Mouse (Mus musculus) intestine, postnatal 0 days (tissue): ENCODE data around the gene Coro2b. TPM values are rescaled to one million over a fixed set of nuclear protein-coding genes. Genes with fewer than 3 reads are reported as not detected.

Experiments used
- ATAC-seq: fragments of 200-750 bp; cut with Nextera tagmentation; 2 replicates; pipeline ENCODE4 v1.8.0; 2017; ENCODE audit warnings: mild to moderate bottlenecking, moderate TSS enrichment, moderate library complexity
- H3K27ac ChIP-seq: fragments of 300-500 bp; sonication (generic); 2 replicates; pipeline ENCODE4 v1.5.1; 2014; ENCODE audit warnings: mild to moderate bottlenecking, low read depth, low read length, moderate library complexity
- H3K27me3 ChIP-seq: fragments of 300-500 bp; sonication (generic); replicated peaks from 2 replicates; pipeline ENCODE4 v1.6.1; 2014; ENCODE audit warnings: low read length, mixed read lengths; ENCODE audit not compliant: control insufficient read depth, insufficient read depth
- H3K36me3 ChIP-seq: fragments of 300-500 bp; sonication (generic); 2 replicates; pipeline ENCODE4 v1.6.1; 2014; ENCODE audit warnings: mild to moderate bottlenecking, moderate library complexity; ENCODE audit not compliant: control insufficient read depth, insufficient read depth
- H3K4me1 ChIP-seq: fragments of 300-500 bp; sonication (generic); replicated peaks from 2 replicates; pipeline ENCODE4 v1.6.1; 2014; ENCODE audit warnings: antibody characterized with exemption, low read length, mixed read lengths; ENCODE audit not compliant: control insufficient read depth, insufficient read depth
- H3K4me2 ChIP-seq: fragments of 300-500 bp; sonication (generic); replicated peaks from 2 replicates; pipeline ENCODE4 v1.6.1; 2014; ENCODE audit warnings: low read depth, mild to moderate bottlenecking, moderate library complexity
- H3K4me3 ChIP-seq: fragments of 300-500 bp; sonication (generic); 2 replicates; pipeline ENCODE4 v1.5.1; 2014; ENCODE audit warnings: low read depth, low read length
- H3K9ac ChIP-seq: fragments of 300-500 bp; sonication (generic); 2 replicates; pipeline ENCODE4 v1.6.1; 2014; ENCODE audit warnings: mild to moderate bottlenecking, low read depth, low read length
- H3K9me3 ChIP-seq: fragments of 300-500 bp; sonication (generic); 2 replicates; pipeline ENCODE4 v1.6.1; 2016; ENCODE audit warnings: mixed run types; ENCODE audit not compliant: control insufficient read depth
- CTCF ChIP-seq: sonication (generic); IDR thresholded peaks from 2 replicates; pipeline ENCODE4 v1.5.1; 2016; ENCODE audit warnings: low read depth, mild to moderate bottlenecking, control low read depth, antibody characterized with exemption, moderate library complexity
- WGBS: fragments of 180-500 bp; shearing (Covaris S2); extraction: QIAGEN DNeasy Blood & Tissue Kit; methylation state at CpG from one replicate; pipeline ENCODE4 v1.1.7; 2014; 5-methylcytosine and 5-hydroxymethylcytosine counted together
- polyA plus RNA-seq: library from polyadenylated mRNA; unstranded; fragments of >200 nt; fragmentation: Nextera tagmentation; extraction: Ambion mirVana; gene quantifications from 2 replicates; pipeline ENCODE4 v1.2.1, GENCODE M21; 2015

The Coro2b gene
- polyA plus RNA-seq, 1 experiment from 2014 or later, result 2.9 TPM

- no peaks in the 10 kb centered on the region for H3K4me1 ChIP-seq
These were observed 16.6 kb upstream of the Coro2b start for GRCm38 (mm10) chr9:62553366-62553940.

GRCm38 (mm10) chr9:62551531-62551930, 14.7 kb upstream of the Coro2b start:
- Histone ChIP-seq H3K4me3 (no peak overlapping the region), H3K9ac (no peak overlapping the region), H3K27ac (no peak overlapping the region), H3K27me3 (no peaks in the 10 kb centered on the region), H3K4me1 (no peaks in the 10 kb centered on the region), H3K9me3 (no peaks in the 10 kb centered on the region), H3K4me2 (no peak overlapping the region), H3K36me3 (no peaks in the 10 kb centered on the region)
- 91% methylated on average over 3 of the region's 3 CpGs for WGBS
- TF ChIP-seq CTCF, result no peak
- no peak for ATAC-seq

More at GRCm38 (mm10) chr9:62553366-62553940, 16.6 kb upstream of the Coro2b start:
- ATAC-seq, result no peak
- Histone ChIP-seq H3K9ac (no peak overlapping the region), H3K36me3 (no peaks in the 10 kb centered on the region), H3K4me2 (no peak overlapping the region), H3K27ac (no peak overlapping the region), H3K9me3 (no peaks in the 10 kb centered on the region), H3K4me3 (no peak overlapping the region), H3K27me3 (no peaks in the 10 kb centered on the region)
- peak; percentile 82 for TF ChIP-seq CTCF
- 29% methylated on average over 7 of the region's 7 CpGs for WGBS

GRCm38 (mm10) chr9:62550661-62551093, 13.8 kb upstream of the Coro2b start:
- H3K27me3 ChIP-seq, result no peaks in the 10 kb centered on the region
- peak; percentile 87 for TF ChIP-seq CTCF

GRCm38 (mm10) chr9:62549809-62550208, 13.0 kb upstream of the Coro2b start:
- no peak overlapping the region for H3K9ac ChIP-seq
- H3K27ac ChIP-seq, result no peak overlapping the region
- H3K27me3 ChIP-seq, result no peaks in the 10 kb centered on the region
- WGBS, result 3% methylated on average over 8 of the region's 8 CpGs
- no peak overlapping the region for H3K4me3 ChIP-seq
- ATAC-seq, result no peak
- no peaks in the 10 kb centered on the region for H3K4me1 ChIP-seq
- no peaks in the 10 kb centered on the region for H3K36me3 ChIP-seq
- TF ChIP-seq CTCF, result peak; percentile 98
- no peak overlapping the region for H3K4me2 ChIP-seq
- H3K9me3 ChIP-seq, result no peaks in the 10 kb centered on the region

More at GRCm38 (mm10) chr9:62550661-62551093, 13.8 kb upstream of the Coro2b start:
- Histone ChIP-seq H3K9me3 (no peaks in the 10 kb centered on the region), H3K4me1 (no peaks in the 10 kb centered on the region), H3K4me2 (no peak overlapping the region), H3K4me3 (no peak overlapping the region), H3K27ac (no peak overlapping the region), H3K36me3 (no peaks in the 10 kb centered on the region), H3K9ac (no peak overlapping the region)
- WGBS, result 40% methylated on average over 11 of the region's 11 CpGs
- ATAC-seq, result peak; percentile 48; the same call in 1 of the 2 replicates

GRCm38 (mm10) chr9:62547476-62547875, 10.6 kb upstream of the Coro2b start:
- Histone ChIP-seq H3K4me3 (no peak overlapping the region), H3K9ac (no peak overlapping the region), H3K4me1 (no peaks in the 10 kb centered on the region), H3K27me3 (no peaks in the 10 kb centered on the region), H3K4me2 (no peak overlapping the region), H3K9me3 (no peaks in the 10 kb centered on the region), H3K27ac (no peak overlapping the region), H3K36me3 (no peaks in the 10 kb centered on the region)
- no peak for ATAC-seq
- TF ChIP-seq CTCF, result no peak
- 63% methylated on average over 3 of the region's 3 CpGs for WGBS

GRCm38 (mm10) chr9:62544856-62545255, 8.0 kb upstream of the Coro2b start:
- H3K36me3 ChIP-seq, result no peaks in the 10 kb centered on the region
- no peak overlapping the region for H3K27ac ChIP-seq
- no peak overlapping the region for H3K4me3 ChIP-seq
- 74% methylated on average over 10 of the region's 10 CpGs for WGBS
- no peaks in the 10 kb centered on the region for H3K27me3 ChIP-seq
- ATAC-seq, result no peak
- no peaks in the 10 kb centered on the region for H3K9me3 ChIP-seq
- H3K4me2 ChIP-seq, result no peak overlapping the region
- no peaks in the 10 kb centered on the region for H3K4me1 ChIP-seq
- TF ChIP-seq CTCF, result no peak
- H3K9ac ChIP-seq, result no peak overlapping the region

- Histone ChIP-seq H3K9me3 (no peaks in the 10 kb centered on the region), H3K4me3 (no peak overlapping the region), H3K9ac (no peak overlapping the region), H3K27ac (no peak overlapping the region), H3K36me3 (no peaks in the 10 kb centered on the region), H3K4me2 (no peak overlapping the region), H3K4me1 (no peaks in the 10 kb centered on the region), H3K27me3 (no peaks in the 10 kb centered on the region)
- no peak for TF ChIP-seq CTCF
- 53% methylated on average over 4 of the region's 4 CpGs for WGBS
- no peak for ATAC-seq
These were observed 7.0 kb upstream of the Coro2b start for GRCm38 (mm10) chr9:62543878-62544277.
